Mouse (Mus musculus): Measurements from ENCODE around the gene Plekhm3. TPM values are rescaled to one million over a fixed set of nuclear protein-coding genes. Genes with fewer than 3 reads are reported as not detected.

Gene Plekhm3
- polyA plus RNA-seq, 1 experiment from 2014 or later: 11.1 TPM

DNA sequence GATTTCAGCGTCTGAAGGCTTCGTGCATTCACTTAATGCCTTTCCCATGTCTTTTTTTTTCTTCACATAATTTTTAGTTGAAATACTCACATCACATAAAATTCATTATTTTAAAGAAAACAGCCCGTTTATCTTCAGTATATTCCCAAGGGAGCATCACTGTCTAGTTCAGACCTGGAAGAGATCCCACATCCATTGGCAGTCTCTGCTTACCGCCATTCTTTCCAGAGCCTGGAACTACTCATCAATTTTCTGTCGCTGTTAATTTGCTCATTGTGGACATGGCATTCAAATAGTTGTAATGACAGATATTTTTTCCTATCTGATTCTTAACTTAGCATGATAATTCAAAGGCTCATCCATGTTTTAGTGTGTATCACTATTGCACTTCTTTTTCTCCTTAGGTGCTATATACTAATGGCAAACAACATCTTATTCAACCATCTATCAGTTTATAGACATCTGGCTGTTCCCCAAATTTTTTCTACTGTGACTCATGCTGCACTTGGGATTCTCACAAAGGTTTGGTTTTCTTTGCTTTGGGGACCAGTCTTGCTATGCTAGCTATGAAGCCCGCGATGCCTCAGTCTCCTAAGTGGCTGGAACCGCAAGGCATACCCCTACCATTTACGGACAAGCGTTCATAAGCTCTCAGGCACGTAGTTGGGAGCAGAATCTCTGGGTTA is 96.2 kb downstream of the Plekhm3 start:
- Histone ChIP-seq H3K27ac (no peak overlapping the region), H3K4me1 (replicated peaks) (no peaks in the 10 kb centered on the region), H3K27me3 (no peaks in the 10 kb centered on the region), H3K36me3 (no peaks in the 10 kb centered on the region), H3K9me3 (no peaks in the 10 kb centered on the region), H3K4me3 (no peak overlapping the region), H3K9ac (no peak overlapping the region), H3K4me2 (no peak overlapping the region)
- no peak for ATAC-seq (ENCODE audit: low FRiP score)
- 89% methylated on average over 11 of the region's 11 CpGs for WGBS

DNA sequence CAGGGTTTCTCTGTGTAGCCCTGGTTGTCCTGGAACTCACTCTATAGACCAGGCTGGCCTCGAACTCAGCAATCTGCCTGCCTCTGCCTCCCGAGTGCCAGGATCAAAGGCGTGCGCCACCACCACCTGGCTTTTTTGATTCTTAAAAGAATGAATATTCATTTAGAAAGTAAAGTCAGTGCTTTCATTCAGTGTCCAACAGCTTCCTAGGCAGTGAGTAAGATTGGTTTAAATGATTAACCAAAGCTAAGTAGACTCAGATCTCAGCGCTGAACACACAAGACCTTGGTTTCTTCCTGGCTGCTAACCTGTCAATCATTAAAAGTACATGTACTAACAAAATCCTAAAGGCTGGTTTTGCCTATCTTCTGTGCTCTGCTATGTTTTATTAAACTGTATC is 96.8 kb downstream of the Plekhm3 start:
- Histone ChIP-seq H3K27me3 (no peaks in the 10 kb centered on the region), H3K9me3 (no peaks in the 10 kb centered on the region), H3K27ac (no peak overlapping the region), H3K4me3 (no peak overlapping the region), H3K36me3 (no peaks in the 10 kb centered on the region), H3K4me1 (replicated peaks) (no peaks in the 10 kb centered on the region), H3K4me2 (no peak overlapping the region), H3K9ac (no peak overlapping the region)
- WGBS: 93% methylated on average over 5 of the region's 5 CpGs
- ATAC-seq (ENCODE audit: low FRiP score): no peak

DNA sequence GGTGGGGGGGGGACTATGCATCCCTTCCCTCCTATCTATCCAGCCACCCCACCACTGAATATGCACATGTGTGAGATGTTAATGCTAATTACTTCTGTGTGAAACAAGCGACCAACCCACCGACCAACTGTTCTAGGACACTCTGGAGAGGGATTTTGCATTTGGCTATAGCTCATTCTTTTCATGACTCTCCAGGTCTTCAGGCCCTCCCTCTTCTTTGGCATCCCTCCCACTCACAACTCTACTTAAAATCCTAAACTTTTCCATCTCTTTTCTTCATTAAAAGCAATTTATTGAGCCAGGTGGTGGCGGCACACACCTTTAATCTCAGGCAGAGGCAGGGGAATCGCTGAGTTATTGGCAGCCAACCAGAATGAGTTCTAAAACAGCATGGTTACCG is 101.8 kb downstream of the Plekhm3 start:
- ATAC-seq (ENCODE audit: low FRiP score): no peak
- WGBS: 65% methylated on average over 5 of the region's 5 CpGs

GRCm38 (mm10) chr1:64853738-64854730 is 102.6 kb downstream of the Plekhm3 start:
- H3K4me1 ChIP-seq (replicated peaks): peaks cover 28% of the 10 kb centered on the region
- H3K9ac ChIP-seq: no peak overlapping the region
- no peaks in the 10 kb centered on the region for H3K27me3 ChIP-seq
- H3K27ac ChIP-seq: no peak overlapping the region; the same call in 1 of the 2 replicates
- peak; percentile 66; the same call in 1 of the 2 replicates for ATAC-seq (ENCODE audit: low FRiP score)
- H3K4me3 ChIP-seq: no peak overlapping the region
- no peaks in the 10 kb centered on the region for H3K9me3 ChIP-seq
- no peaks in the 10 kb centered on the region for H3K36me3 ChIP-seq
- no peak overlapping the region for H3K4me2 ChIP-seq
- WGBS: 30% methylated on average over 5 of the region's 5 CpGs

More for the DNA sequence above, 101.8 kb downstream of the Plekhm3 start:
- Histone ChIP-seq H3K4me3 (no peak overlapping the region), H3K36me3 (no peaks in the 10 kb centered on the region), H3K4me2 (no peak overlapping the region), H3K9me3 (no peaks in the 10 kb centered on the region), H3K27me3 (no peaks in the 10 kb centered on the region), H3K4me1 (replicated peaks) (peaks cover 22% of the 10 kb centered on the region), H3K27ac (no peak overlapping the region), H3K9ac (no peak overlapping the region)

DNA sequence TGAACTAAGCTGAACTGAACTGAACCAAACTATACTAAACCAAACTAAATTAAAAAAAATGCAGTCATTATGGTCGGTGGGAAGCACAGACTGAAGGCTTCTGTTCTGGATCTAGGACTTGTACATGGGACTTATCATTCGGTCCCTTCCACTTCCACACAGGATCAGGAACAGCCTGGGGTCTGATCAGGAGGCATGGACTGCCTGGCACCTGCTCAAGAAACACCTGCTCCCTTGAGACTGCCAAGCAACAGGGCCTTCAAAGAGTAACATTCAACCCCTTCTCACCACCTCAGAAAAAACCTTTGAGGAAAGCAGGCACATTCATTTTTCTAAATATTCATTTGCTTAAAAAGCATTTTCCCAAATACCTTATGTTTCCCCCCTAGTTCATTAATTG is 103.4 kb downstream of the Plekhm3 start:
- WGBS: 81% methylated on average over 2 of the region's 2 CpGs
- H3K4me2 ChIP-seq: no peak overlapping the region
- H3K9me3 ChIP-seq: no peaks in the 10 kb centered on the region
- ATAC-seq (ENCODE audit: low FRiP score): no peak
- H3K9ac ChIP-seq: no peak overlapping the region
- H3K36me3 ChIP-seq: no peaks in the 10 kb centered on the region
- H3K27ac ChIP-seq: no peak overlapping the region
- H3K4me3 ChIP-seq: no peak overlapping the region
- H3K27me3 ChIP-seq: no peaks in the 10 kb centered on the region
- H3K4me1 ChIP-seq (replicated peaks): peaks cover 36% of the 10 kb centered on the region

GRCm38 (mm10) chr1:64852272-64852671 is 104.4 kb downstream of the Plekhm3 start:
- no peak overlapping the region for H3K4me2 ChIP-seq
- no peaks in the 10 kb centered on the region for H3K9me3 ChIP-seq
- H3K9ac ChIP-seq: no peak overlapping the region
- no peaks in the 10 kb centered on the region for H3K27me3 ChIP-seq
- no peak overlapping the region for H3K27ac ChIP-seq
- 60% methylated on average over 2 of the region's 2 CpGs for WGBS
- no peak for ATAC-seq (ENCODE audit: low FRiP score)
- H3K4me1 ChIP-seq (replicated peaks): peaks cover 44% of the 10 kb centered on the region
- H3K4me3 ChIP-seq: no peak overlapping the region
- no peaks in the 10 kb centered on the region for H3K36me3 ChIP-seq

GRCm38 (mm10) chr1:64850345-64850744 is 106.3 kb downstream of the Plekhm3 start:
- H3K36me3 ChIP-seq: no peaks in the 10 kb centered on the region
- no peak overlapping the region for H3K9ac ChIP-seq
- H3K9me3 ChIP-seq: no peaks in the 10 kb centered on the region
- 86% methylated on average over 2 of the region's 2 CpGs for WGBS
- no peak overlapping the region for H3K4me3 ChIP-seq
- no peaks in the 10 kb centered on the region for H3K27me3 ChIP-seq
- no peak overlapping the region for H3K27ac ChIP-seq
- ATAC-seq (ENCODE audit: low FRiP score): no peak
- peaks cover 44% of the 10 kb centered on the region for H3K4me1 ChIP-seq (replicated peaks)
- H3K4me2 ChIP-seq: no peak overlapping the region

GRCm38 (mm10) chr1:64848996-64849395 is 107.6 kb downstream of the Plekhm3 start:
- Histone ChIP-seq H3K36me3 (no peaks in the 10 kb centered on the region), H3K27me3 (no peaks in the 10 kb centered on the region), H3K4me2 (no peak overlapping the region), H3K27ac (no peak overlapping the region), H3K9me3 (no peaks in the 10 kb centered on the region), H3K9ac (no peak overlapping the region), H3K4me1 (replicated peaks) (peaks cover 38% of the 10 kb centered on the region), H3K4me3 (no peak overlapping the region)
- no peak for ATAC-seq (ENCODE audit: low FRiP score)
- 28% methylated on average over 1 of the region's 1 CpGs for WGBS

- no peak overlapping the region for H3K4me3 ChIP-seq
- H3K9me3 ChIP-seq: no peaks in the 10 kb centered on the region
- no peak overlapping the region for H3K27ac ChIP-seq
- no peak for ATAC-seq (ENCODE audit: low FRiP score)
- peaks cover 30% of the 10 kb centered on the region for H3K4me1 ChIP-seq (replicated peaks)
- H3K4me2 ChIP-seq: no peak overlapping the region
- no peaks in the 10 kb centered on the region for H3K27me3 ChIP-seq
- WGBS: 34% methylated on average over 7 of the region's 7 CpGs
- no peaks in the 10 kb centered on the region for H3K36me3 ChIP-seq
- H3K9ac ChIP-seq: no peak overlapping the region
Measured at GRCm38 (mm10) chr1:64848081-64848480, 108.5 kb downstream of the Plekhm3 start.

GRCm38 (mm10) chr1:64847565-64847964 is 109.1 kb downstream of the Plekhm3 start:
- no peaks in the 10 kb centered on the region for H3K27me3 ChIP-seq
- no peaks in the 10 kb centered on the region for H3K36me3 ChIP-seq
- no peak overlapping the region for H3K4me2 ChIP-seq
- no peak overlapping the region for H3K9ac ChIP-seq
- H3K9me3 ChIP-seq: no peaks in the 10 kb centered on the region
- no peak for ATAC-seq (ENCODE audit: low FRiP score)
- peaks cover 29% of the 10 kb centered on the region for H3K4me1 ChIP-seq (replicated peaks)
- H3K4me3 ChIP-seq: no peak overlapping the region
- H3K27ac ChIP-seq: no peak overlapping the region

- no peaks in the 10 kb centered on the region for H3K27me3 ChIP-seq
- no peak for ATAC-seq (ENCODE audit: low FRiP score)
- no peak overlapping the region for H3K9ac ChIP-seq
- WGBS: 81% methylated on average over 3 of the region's 3 CpGs
- no peak overlapping the region for H3K4me3 ChIP-seq
- H3K4me1 ChIP-seq (replicated peaks): peaks cover 24% of the 10 kb centered on the region
- H3K4me2 ChIP-seq: no peak overlapping the region
- no peak overlapping the region for H3K27ac ChIP-seq
- H3K36me3 ChIP-seq: no peaks in the 10 kb centered on the region
- no peaks in the 10 kb centered on the region for H3K9me3 ChIP-seq
Measured at GRCm38 (mm10) chr1:64844978-64845377, 111.6 kb downstream of the Plekhm3 start.

GRCm38 (mm10) chr1:64843900-64844616 is 112.6 kb downstream of the Plekhm3 start:
- no peak overlapping the region for H3K27ac ChIP-seq
- H3K36me3 ChIP-seq: no peaks in the 10 kb centered on the region
- no peaks in the 10 kb centered on the region for H3K27me3 ChIP-seq
- no peak for ATAC-seq (ENCODE audit: low FRiP score)
- H3K4me2 ChIP-seq: no peak overlapping the region
- no peaks in the 10 kb centered on the region for H3K9me3 ChIP-seq
- 88% methylated on average over 3 of the region's 3 CpGs for WGBS
- H3K4me3 ChIP-seq: no peak overlapping the region
- H3K9ac ChIP-seq: no peak overlapping the region
- H3K4me1 ChIP-seq (replicated peaks): peaks cover 16% of the 10 kb centered on the region
